ENCODE assay signal across 12 mouse cellular contexts in genomic region chr10:69627767-69628166, GRCm38 (mm10).
"Had no signal": no experiment of that assay in that cellular context is flagged by ENCODE, and none has a peak within 500 bp of the region (broad histone marks: within the 10 kb centered on the region; RNA-seq: fewer than 3 reads in every experiment).

No protein-coding gene starts in this region.

- DNase-seq: lung, adult 18-20 months; lung, embryonic 14.5 days; lung, postnatal 10 days; lung, postnatal 4 days; midbrain, embryonic 14.5 days; right cerebral cortex, adult 18-20 months; right cerebral cortex, postnatal 25 days; right cerebral cortex, postnatal 4 days; spleen, adult 18-20 months; thymus, adult 18-20 months; thymus, postnatal 14 days; thymus, postnatal 36 days had no signal
